In the genomic region with DNA sequence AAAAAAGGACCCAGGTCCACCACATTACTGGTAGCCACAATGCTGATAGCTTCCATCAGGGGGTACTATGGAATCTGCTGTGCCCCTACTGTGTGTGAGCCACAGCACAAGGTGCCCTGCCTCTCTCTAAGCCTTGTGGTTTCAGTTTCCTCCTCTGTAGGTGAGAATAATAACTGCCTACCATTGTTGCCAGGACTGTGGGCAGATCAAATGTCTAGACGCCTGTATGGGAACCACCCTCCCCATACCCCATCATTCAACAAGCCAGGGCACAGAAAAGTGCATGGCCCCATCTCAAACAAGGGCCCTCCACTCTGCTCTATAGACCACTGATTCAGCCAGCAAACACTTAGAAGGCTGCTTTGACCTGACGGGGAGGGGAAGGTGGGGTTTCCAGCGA, we compare ENCODE assay signal across 14 mouse cellular contexts.
DNase-seq lines count a peak whose midpoint lies in the region; ATAC-seq lines count a peak whose summit lies in the region.
"Had no signal": no experiment of that assay in that cellular context is flagged by ENCODE, and none has a peak within 500 bp of the region (broad histone marks: within the 10 kb centered on the region; RNA-seq: fewer than 3 reads in every experiment).

No protein-coding gene starts in this region.

- ATAC-seq in lung, embryonic 15.5 days (ENCODE audit: borderline replicate concordance, extremely low read depth, low FRiP score, low TSS enrichment): no peak
- no peak for ATAC-seq in hindbrain, embryonic 12.5 days (ENCODE audit: low FRiP score)
- no peak for ATAC-seq in midbrain, embryonic 16.5 days
- ATAC-seq in liver, embryonic 12.5 days: no peak
- ATAC-seq: intestine, embryonic 16.5 days had no signal

- no peak overlapping the region for H3K9ac ChIP-seq in lung, embryonic 15.5 days
- no peak overlapping the region for H3K9ac ChIP-seq in hindbrain, embryonic 12.5 days
- no peak overlapping the region for H3K9ac ChIP-seq in midbrain, embryonic 16.5 days (ENCODE audit: low read depth, low read length)
- H3K9ac ChIP-seq in liver, embryonic 12.5 days: no peak overlapping the region

- 51% methylated on average over 3 of the region's 3 CpGs for WGBS in lung, embryonic 15.5 days
- 23% methylated on average over 3 of the region's 3 CpGs for WGBS in hindbrain, embryonic 12.5 days
- 43% methylated on average over 3 of the region's 3 CpGs for WGBS in midbrain, embryonic 16.5 days
- 54% methylated on average over 3 of the region's 3 CpGs for WGBS in liver, embryonic 12.5 days (ENCODE audit: insufficient replicate concordance)

- H3K4me2 ChIP-seq in lung, embryonic 15.5 days: no peak overlapping the region
- H3K4me2 ChIP-seq in hindbrain, embryonic 12.5 days (replicated peaks): peak overlapping the region; percentile 22; the same call in 1 of the 2 replicates
- H3K4me2 ChIP-seq in midbrain, embryonic 16.5 days (ENCODE audit: low read length): no peak overlapping the region
- no peak overlapping the region for H3K4me2 ChIP-seq in liver, embryonic 12.5 days
- H3K4me2 ChIP-seq: liver, embryonic 13.5 days had no signal

- 0 out of 2 replicates have a peak, but pooled peaks cover 4% of the 10 kb centered on the region for H3K9me3 ChIP-seq in lung, embryonic 15.5 days
- H3K9me3 ChIP-seq in hindbrain, embryonic 12.5 days (replicated peaks): no peaks in the 10 kb centered on the region
- no peaks in the 10 kb centered on the region for H3K9me3 ChIP-seq in midbrain, embryonic 16.5 days (replicated peaks; ENCODE audit: control insufficient read depth, low read length, poor library complexity, severe bottlenecking)
- no peaks in the 10 kb centered on the region for H3K9me3 ChIP-seq in liver, embryonic 12.5 days (replicated peaks)
- H3K9me3 ChIP-seq: liver, embryonic 13.5 days had no signal

- H3K27me3 ChIP-seq in lung, embryonic 15.5 days: no peaks in the 10 kb centered on the region
- H3K27me3 ChIP-seq in hindbrain, embryonic 12.5 days: no peaks in the 10 kb centered on the region
- no peaks in the 10 kb centered on the region for H3K27me3 ChIP-seq in midbrain, embryonic 16.5 days (ENCODE audit: control insufficient read depth, insufficient read depth, low read depth, low read length)
- H3K27me3 ChIP-seq in liver, embryonic 12.5 days (replicated peaks): peaks cover 44% of the 10 kb centered on the region

- peaks cover 52% of the 10 kb centered on the region for H3K4me1 ChIP-seq in lung, embryonic 15.5 days
- H3K4me1 ChIP-seq in hindbrain, embryonic 12.5 days: peaks cover 60% of the 10 kb centered on the region
- H3K4me1 ChIP-seq in midbrain, embryonic 16.5 days (ENCODE audit: control insufficient read depth, insufficient read depth, low read length): peaks cover 41% of the 10 kb centered on the region
- H3K4me1 ChIP-seq in liver, embryonic 12.5 days: peaks cover 24% of the 10 kb centered on the region

- no peaks in the 10 kb centered on the region for H3K36me3 ChIP-seq in lung, embryonic 15.5 days
- no peaks in the 10 kb centered on the region for H3K36me3 ChIP-seq in hindbrain, embryonic 12.5 days
- H3K36me3 ChIP-seq in midbrain, embryonic 16.5 days (ENCODE audit: control insufficient read depth, insufficient read depth, low read length): no peaks in the 10 kb centered on the region
- H3K36me3 ChIP-seq in liver, embryonic 12.5 days: no peaks in the 10 kb centered on the region
- H3K36me3 ChIP-seq: G1E; liver, embryonic 13.5 days had no signal

- DNase-seq in lung, postnatal 10 days: no peak
- DNase-seq in T-cell, adult 2 months (ENCODE audit: low spot score): peak; percentile 22
- no peak for DNase-seq in thymus, postnatal 0 days (ENCODE audit: low spot score)
- no peak for DNase-seq in thymus, adult 18-20 months
- DNase-seq: heart, adult 2 months; kidney, postnatal 4 days; liver, embryonic 13.5 days; right cerebral cortex, adult 18-20 months had no signal

- H3K4me3 ChIP-seq in lung, embryonic 15.5 days: no peak overlapping the region
- no peak overlapping the region for H3K4me3 ChIP-seq in hindbrain, embryonic 12.5 days
- H3K4me3 ChIP-seq in midbrain, embryonic 16.5 days (ENCODE audit: low read depth, low read length): no peak overlapping the region
- H3K4me3 ChIP-seq in liver, embryonic 12.5 days: no peak overlapping the region
- H3K4me3 ChIP-seq: heart, adult 2 months; liver, embryonic 13.5 days had no signal

- peak overlapping the region; percentile 51 for H3K27ac ChIP-seq in lung, embryonic 15.5 days
- H3K27ac ChIP-seq in hindbrain, embryonic 12.5 days: peak overlapping the region; percentile 80
- H3K27ac ChIP-seq in midbrain, embryonic 16.5 days (ENCODE audit: low read length): peak overlapping the region; percentile 65
- H3K27ac ChIP-seq in liver, embryonic 12.5 days: no peak overlapping the region
- H3K27ac ChIP-seq: heart, adult 2 months; liver, embryonic 13.5 days had no signal
